Mouse (Mus musculus) E14TG2a.4 (cell line): ENCODE data around the gene Irgm1.

ENCODE experiments used
- CTCF ChIP-seq: conservative IDR thresholded peaks from 2 replicates; pipeline ENCODE4 v1.5.1; 2014; ENCODE audit warnings: low read length
- POU5F1 ChIP-seq: IDR thresholded peaks from 2 replicates; pipeline ENCODE4 v1.6.1; 2014; ENCODE audit warnings: low read length, borderline replicate concordance

- TF ChIP-seq CTCF (no peak), POU5F1 (no peak)
Measured at GRCm38 (mm10) chr11:48853474-48854180, 17.9 kb downstream of the Irgm1 start.
